Mouse (Mus musculus) heart, embryonic 10.5 days (tissue): ENCODE measurements around the gene Trex1. TPM values are rescaled to one million over a fixed set of nuclear protein-coding genes. Genes with fewer than 3 reads are reported as not detected.
A peak's percentile ranks its signal among the peaks of the same experiment; 100 is the strongest.

Experiments
- DNase-seq: peaks from one replicate; pipeline ENCODE4 v3.0.0-alpha.2; 2017; ENCODE audit warnings: low spot score
- H3K27ac ChIP-seq: fragments of 300-500 bp; sonication (generic); 2 replicates; pipeline ENCODE4 v1.5.1; 2016; ENCODE audit warnings: mild to moderate bottlenecking
- H3K27me3 ChIP-seq: fragments of 300-500 bp; sonication (generic); 2 replicates; pipeline ENCODE4 v1.6.1; 2016; ENCODE audit warnings: mild to moderate bottlenecking; ENCODE audit not compliant: poor library complexity, insufficient read depth, severe bottlenecking
- H3K36me3 ChIP-seq: fragments of 300-500 bp; sonication (generic); 2 replicates; pipeline ENCODE4 v1.6.1; 2016; ENCODE audit warnings: mild to moderate bottlenecking, moderate library complexity
- H3K4me1 ChIP-seq: fragments of 300-500 bp; sonication (generic); 2 replicates; pipeline ENCODE4 v1.6.1; 2016; ENCODE audit warnings: mild to moderate bottlenecking
- H3K4me3 ChIP-seq: fragments of 300-500 bp; sonication (generic); 2 replicates; pipeline ENCODE4 v1.5.1; 2016; ENCODE audit warnings: mild to moderate bottlenecking, moderate library complexity
- H3K9me3 ChIP-seq: fragments of 300-500 bp; sonication (generic); 2 replicates; pipeline ENCODE4 v1.6.1; 2016; ENCODE audit warnings: mild to moderate bottlenecking, moderate library complexity
- whole genome bisulfite sequencing: fragments of 180-500 bp; shearing (Covaris S2); methylation state at CpG from one replicate; pipeline ENCODE4 v1.1.7; 2016; 5-methylcytosine and 5-hydroxymethylcytosine counted together
- polyA plus RNA-seq: library from polyadenylated mRNA; unstranded; fragments of >200 nt; fragmentation: Nextera tagmentation; extraction: Ambion mirVana; gene quantifications from 2 replicates; pipeline ENCODE4 v1.2.1, GENCODE M21; 2016

The Trex1 gene
- polyA plus RNA-seq, 1 experiment from 2014 or later: 8.2 TPM

GRCm38 (mm10) chr9:109080516-109080915, 21.0 kb upstream of the Trex1 start:
- Histone ChIP-seq H3K4me3 (no peak overlapping the region), H3K27ac (no peak overlapping the region), H3K27me3 (no peaks in the 10 kb centered on the region), H3K36me3 (peaks cover 21% of the 10 kb centered on the region), H3K9me3 (no peaks in the 10 kb centered on the region), H3K4me1 (peaks cover 22% of the 10 kb centered on the region)
- DNase-seq: no peak
- WGBS: 89% methylated on average over 3 of the region's 3 CpGs

GRCm38 (mm10) chr9:109073661-109074573, 14.4 kb upstream of the Trex1 start, which contains the start of gene Atrip:
Gene Atrip (minus strand): TSS chr9:109074124.
- H3K4me1 ChIP-seq: peaks cover 18% of the 10 kb centered on the region
- under 1% methylated on average over 57 of the region's 57 CpGs for WGBS
- H3K36me3 ChIP-seq: peaks cover 33% of the 10 kb centered on the region
- H3K4me3 ChIP-seq: peak within 1 kb of the TSS; percentile 79
- DNase-seq: peak; percentile 96
- peak within 1 kb of the TSS; percentile 93 for H3K27ac ChIP-seq
- H3K27me3 ChIP-seq: no peaks in the 10 kb centered on the region
- H3K9me3 ChIP-seq: no peaks in the 10 kb centered on the region

GRCm38 (mm10) chr9:109068095-109068735, 8.7 kb upstream of the Trex1 start:
- no peaks in the 10 kb centered on the region for H3K27me3 ChIP-seq
- peaks cover 86% of the 10 kb centered on the region for H3K36me3 ChIP-seq

GRCm38 (mm10) chr9:109060898-109061295, 1.4 kb upstream of the Trex1 start:
- peaks cover 81% of the 10 kb centered on the region for H3K36me3 ChIP-seq
- H3K27ac ChIP-seq: no peak overlapping the region
- no peaks in the 10 kb centered on the region for H3K27me3 ChIP-seq
- H3K4me1 ChIP-seq: peaks cover 22% of the 10 kb centered on the region
- no peak for DNase-seq
- no peak overlapping the region for H3K4me3 ChIP-seq
- 85% methylated on average over 5 of the region's 5 CpGs for WGBS
- no peaks in the 10 kb centered on the region for H3K9me3 ChIP-seq

More at GRCm38 (mm10) chr9:109068095-109068735, 8.7 kb upstream of the Trex1 start:
- H3K9me3 ChIP-seq: no peaks in the 10 kb centered on the region
- H3K4me3 ChIP-seq: no peak overlapping the region
- 89% methylated on average over 3 of the region's 3 CpGs for WGBS
- no peak for DNase-seq
- H3K4me1 ChIP-seq: peaks cover 7% of the 10 kb centered on the region
- H3K27ac ChIP-seq: no peak overlapping the region

- Histone ChIP-seq H3K27me3 (no peaks in the 10 kb centered on the region), H3K27ac (peak overlapping the region; percentile 90; the same call in 1 of the 2 replicates), H3K9me3 (no peaks in the 10 kb centered on the region), H3K4me1 (peaks cover 25% of the 10 kb centered on the region), H3K4me3 (no peak overlapping the region), H3K36me3 (peaks cover 80% of the 10 kb centered on the region)
- WGBS: 93% methylated on average over 16 of the region's 16 CpGs
- no peak for DNase-seq
Measured at GRCm38 (mm10) chr9:109060184-109060897, 807 bp upstream of the Trex1 start.

GRCm38 (mm10) chr9:109058006-109058765, 1.3 kb downstream of the Trex1 start:
- Histone ChIP-seq H3K9me3 (no peaks in the 10 kb centered on the region), H3K4me3 (peak overlapping the region; percentile 52), H3K27ac (peak overlapping the region; percentile 90; the same call in 1 of the 2 replicates), H3K27me3 (no peaks in the 10 kb centered on the region), H3K4me1 (peaks cover 39% of the 10 kb centered on the region), H3K36me3 (peaks cover 60% of the 10 kb centered on the region)
- 92% methylated on average over 19 of the region's 19 CpGs for WGBS
- no peak for DNase-seq

GRCm38 (mm10) chr9:109057543-109057942, 2.0 kb downstream of the Trex1 start:
- Histone ChIP-seq H3K36me3 (peaks cover 58% of the 10 kb centered on the region), H3K4me3 (no peak overlapping the region), H3K9me3 (no peaks in the 10 kb centered on the region), H3K27ac (no peak overlapping the region), H3K4me1 (peaks cover 39% of the 10 kb centered on the region), H3K27me3 (no peaks in the 10 kb centered on the region)
- DNase-seq: no peak
- 89% methylated on average over 5 of the region's 5 CpGs for WGBS

GRCm38 (mm10) chr9:109056916-109057315, 2.6 kb downstream of the Trex1 start:
- no peak for DNase-seq
- Histone ChIP-seq H3K27ac (no peak overlapping the region), H3K27me3 (no peaks in the 10 kb centered on the region), H3K9me3 (no peaks in the 10 kb centered on the region), H3K4me1 (peaks cover 39% of the 10 kb centered on the region), H3K4me3 (no peak overlapping the region), H3K36me3 (peaks cover 56% of the 10 kb centered on the region)
- 88% methylated on average over 4 of the region's 4 CpGs for WGBS

GRCm38 (mm10) chr9:109056081-109056690, 3.3 kb downstream of the Trex1 start:
- Histone ChIP-seq H3K27ac (no peak overlapping the region), H3K4me1 (peaks cover 39% of the 10 kb centered on the region), H3K4me3 (no peak overlapping the region), H3K9me3 (no peaks in the 10 kb centered on the region), H3K36me3 (peaks cover 59% of the 10 kb centered on the region), H3K27me3 (no peaks in the 10 kb centered on the region)
- no peak for DNase-seq
- WGBS: 87% methylated on average over 17 of the region's 17 CpGs

GRCm38 (mm10) chr9:109055271-109056030, 4.1 kb downstream of the Trex1 start:
- H3K4me1 ChIP-seq: peaks cover 39% of the 10 kb centered on the region
- DNase-seq: no peak
- peak overlapping the region; percentile 85 for H3K27ac ChIP-seq
- no peaks in the 10 kb centered on the region for H3K27me3 ChIP-seq
- peak overlapping the region; percentile 40; the same call in 1 of the 2 replicates for H3K4me3 ChIP-seq
- no peaks in the 10 kb centered on the region for H3K9me3 ChIP-seq
- 83% methylated on average over 12 of the region's 12 CpGs for WGBS
- peaks cover 61% of the 10 kb centered on the region for H3K36me3 ChIP-seq

- Histone ChIP-seq H3K4me1 (peaks cover 34% of the 10 kb centered on the region), H3K27me3 (no peaks in the 10 kb centered on the region), H3K9me3 (no peaks in the 10 kb centered on the region), H3K36me3 (peaks cover 62% of the 10 kb centered on the region), H3K4me3 (peak overlapping the region; percentile 40), H3K27ac (peak overlapping the region; percentile 85)
- DNase-seq: no peak
- 15% methylated on average over 7 of the region's 7 CpGs for WGBS
Measured at GRCm38 (mm10) chr9:109054712-109055111, 4.8 kb downstream of the Trex1 start.
